Mouse (Mus musculus): Measurements from ENCODE around the gene Hs2st1.

The Hs2st1 gene

DNA sequence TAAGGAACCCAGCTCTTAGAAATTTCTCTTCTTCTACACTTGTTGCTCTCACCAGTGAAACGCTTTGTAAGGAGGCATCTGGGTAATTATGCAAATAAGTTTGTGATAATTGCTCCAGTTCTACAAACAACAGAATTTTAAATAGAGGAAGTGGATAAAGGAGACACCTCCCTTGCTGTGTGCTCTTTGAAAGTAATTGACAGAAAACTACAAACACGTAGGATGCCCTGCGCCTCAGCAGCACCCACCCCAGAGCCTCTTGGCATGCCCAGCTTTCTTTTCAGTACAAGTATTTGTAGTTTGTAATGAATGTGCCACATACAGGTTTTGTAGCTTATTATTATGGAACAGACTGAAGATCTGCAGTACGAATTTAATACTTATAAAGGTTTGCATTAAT, 27.1 kb upstream of the Hs2st1 start:
- in situ Hi-C loops (cut with MboI; ENCODE audit: low pct_unique_long_range_greater_than_20kb in 1 of 2, low sequenced_read_pairs in 2 of 2, unreplicated experiment in 1 of 2): no loop called here

DNA sequence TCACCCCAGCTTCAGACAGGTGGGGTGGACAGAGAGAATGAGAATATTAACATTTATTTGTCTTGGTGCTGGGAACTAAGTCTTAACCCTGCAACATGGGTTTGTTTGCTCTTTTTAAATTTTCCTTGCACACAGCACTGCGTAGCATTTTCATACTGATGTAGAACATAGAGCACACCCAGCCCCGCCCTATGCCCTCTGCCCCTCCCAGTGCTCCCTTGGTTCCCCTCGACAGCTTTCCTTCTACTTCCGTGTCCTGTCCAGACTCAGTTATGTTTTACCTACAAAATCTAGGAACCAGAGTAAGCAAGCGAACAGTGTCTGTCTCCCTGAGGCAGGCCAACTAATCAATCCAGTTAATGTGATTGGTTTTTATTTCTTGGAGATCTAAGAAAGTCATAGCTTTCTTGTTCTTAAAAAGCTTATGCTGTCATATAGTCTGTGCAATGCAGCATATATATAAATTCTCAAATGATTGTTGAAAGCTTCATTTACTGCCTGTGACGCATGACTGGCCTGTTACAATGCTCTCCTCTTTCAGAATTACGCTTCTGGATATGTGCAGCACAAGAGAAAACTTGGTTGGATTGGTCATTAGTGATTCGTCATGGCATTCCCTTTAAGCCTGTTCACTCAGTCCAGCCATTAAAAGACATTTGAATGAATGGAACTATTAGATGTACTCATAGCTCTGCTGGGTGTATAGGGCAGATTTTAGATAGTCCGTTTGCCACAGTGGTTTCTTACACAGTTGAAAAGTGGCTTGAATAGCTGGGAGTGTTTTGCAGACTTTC, 23.2 kb upstream of the Hs2st1 start:
- in situ Hi-C loops (cut with MboI; ENCODE audit: low pct_unique_long_range_greater_than_20kb in 1 of 2, low sequenced_read_pairs in 2 of 2, unreplicated experiment in 1 of 2): no loop called here

GRCm38 (mm10) chr3:144589189-144589890, 19.4 kb upstream of the Hs2st1 start:
- in situ Hi-C loops (cut with MboI; ENCODE audit: low pct_unique_long_range_greater_than_20kb in 1 of 2, low sequenced_read_pairs in 2 of 2, unreplicated experiment in 1 of 2): no loop called here

GRCm38 (mm10) chr3:144586731-144587130, 16.8 kb upstream of the Hs2st1 start:
- in situ Hi-C loops (cut with MboI; ENCODE audit: low pct_unique_long_range_greater_than_20kb in 1 of 2, low sequenced_read_pairs in 2 of 2, unreplicated experiment in 1 of 2): no loop called here

DNA sequence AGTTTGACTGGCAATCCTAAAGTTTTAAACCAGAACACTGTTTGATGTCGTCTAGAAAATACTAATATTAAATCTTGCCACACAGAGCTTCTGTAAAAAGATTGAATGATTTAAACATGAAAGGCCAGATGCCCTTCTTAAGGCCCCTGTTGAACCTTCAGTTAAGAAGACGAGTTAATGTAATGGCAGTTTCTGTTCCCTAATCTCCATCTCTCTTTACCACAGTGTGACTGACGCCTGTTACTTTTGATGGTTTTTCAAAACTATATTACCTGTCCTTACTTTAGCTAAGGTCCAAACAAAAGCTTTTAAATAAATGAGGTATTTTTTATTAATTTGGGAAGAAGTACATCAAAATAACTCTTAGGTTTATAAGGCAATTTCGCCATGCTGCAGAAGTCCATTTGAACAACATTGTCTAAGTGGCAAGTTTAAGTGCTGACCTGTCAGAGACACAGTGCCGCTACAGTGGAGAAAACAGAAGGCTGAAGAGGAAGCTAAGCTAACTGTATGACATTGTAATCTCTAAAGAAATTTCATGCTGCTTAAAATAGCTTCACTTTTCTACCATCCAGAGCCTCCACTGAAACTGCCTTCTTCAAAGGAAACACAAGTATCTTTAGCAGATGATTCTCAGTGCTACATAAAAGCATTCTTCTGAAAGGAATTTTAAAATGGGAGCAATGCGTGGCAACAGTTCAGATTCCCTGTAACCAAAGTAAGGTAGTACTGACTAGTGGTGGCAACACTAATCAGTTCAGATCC, 15.0 kb upstream of the Hs2st1 start:
- in situ Hi-C loops (cut with MboI; ENCODE audit: low pct_unique_long_range_greater_than_20kb in 1 of 2, low sequenced_read_pairs in 2 of 2, unreplicated experiment in 1 of 2): no loop called here

DNA sequence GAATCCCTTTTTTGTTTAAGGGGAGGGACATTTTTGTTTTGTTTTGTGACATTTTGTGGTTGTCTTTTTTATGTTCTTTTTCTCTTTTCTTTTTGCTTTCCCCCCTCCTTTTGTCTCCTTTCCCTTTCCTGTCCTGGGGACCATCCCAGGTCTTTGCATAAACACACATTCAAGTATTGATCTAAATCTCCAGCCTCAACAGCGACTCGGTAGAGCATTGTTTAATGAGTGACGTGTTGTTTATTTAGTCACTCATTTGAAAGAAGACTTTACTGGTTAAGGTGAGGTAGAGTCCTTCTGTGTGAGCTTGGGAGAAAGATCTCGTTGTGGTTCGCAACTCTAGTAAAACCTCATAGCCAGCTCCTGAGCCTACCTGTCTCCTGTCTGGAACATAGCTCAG, 13.8 kb upstream of the Hs2st1 start:
- in situ Hi-C loops (cut with MboI; ENCODE audit: low pct_unique_long_range_greater_than_20kb in 1 of 2, low sequenced_read_pairs in 2 of 2, unreplicated experiment in 1 of 2): no loop called here

DNA sequence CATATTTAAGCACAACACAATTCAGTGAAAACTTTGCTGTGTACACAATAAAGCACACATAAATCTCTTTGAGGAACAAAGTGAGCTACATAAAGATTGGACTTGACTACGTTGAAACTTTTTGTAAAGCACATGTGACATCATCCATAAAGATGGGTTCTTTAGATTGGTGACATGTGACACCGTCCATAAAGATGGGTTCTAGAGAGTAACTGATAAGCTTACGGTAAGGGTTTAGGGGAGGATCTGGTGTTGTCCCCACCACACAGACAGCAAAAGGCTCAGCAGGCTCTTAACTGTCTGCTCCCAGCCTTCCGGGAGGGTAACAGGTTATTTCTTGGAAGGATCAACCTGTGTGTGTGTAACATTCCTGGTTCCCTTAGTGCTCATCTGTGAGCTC, 12.3 kb upstream of the Hs2st1 start:
- in situ Hi-C loops (cut with MboI; ENCODE audit: low pct_unique_long_range_greater_than_20kb in 1 of 2, low sequenced_read_pairs in 2 of 2, unreplicated experiment in 1 of 2): no loop called here

DNA sequence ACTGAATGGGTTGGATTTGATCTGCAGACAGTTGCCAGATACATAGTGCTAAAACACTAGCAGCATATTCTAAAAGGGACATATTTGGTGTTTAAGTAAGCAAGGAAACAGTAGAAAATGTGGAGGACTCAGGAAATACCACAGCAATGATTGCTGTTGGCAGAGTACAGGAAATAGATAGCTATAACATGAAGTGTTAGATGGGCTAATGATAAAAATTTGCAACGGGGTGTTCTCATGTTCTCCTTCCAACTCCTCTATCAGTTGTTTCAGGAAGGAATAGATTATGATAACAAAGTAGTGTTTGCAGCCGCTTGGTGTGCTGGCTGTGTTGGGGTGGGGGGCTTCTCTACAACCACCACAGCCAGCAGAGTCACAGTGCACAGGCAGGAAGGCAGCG, 11.9 kb upstream of the Hs2st1 start:
- in situ Hi-C loops (cut with MboI; ENCODE audit: low pct_unique_long_range_greater_than_20kb in 1 of 2, low sequenced_read_pairs in 2 of 2, unreplicated experiment in 1 of 2): no loop called here

GRCm38 (mm10) chr3:144580281-144580680, 10.3 kb upstream of the Hs2st1 start:
- in situ Hi-C loops (cut with MboI; ENCODE audit: low pct_unique_long_range_greater_than_20kb in 1 of 2, low sequenced_read_pairs in 2 of 2, unreplicated experiment in 1 of 2): no loop called here

- in situ Hi-C loops (cut with MboI; ENCODE audit: low pct_unique_long_range_greater_than_20kb in 1 of 2, low sequenced_read_pairs in 2 of 2, unreplicated experiment in 1 of 2): no loop called here
Observed at GRCm38 (mm10) chr3:144579796-144580195, 9.8 kb upstream of the Hs2st1 start.

DNA sequence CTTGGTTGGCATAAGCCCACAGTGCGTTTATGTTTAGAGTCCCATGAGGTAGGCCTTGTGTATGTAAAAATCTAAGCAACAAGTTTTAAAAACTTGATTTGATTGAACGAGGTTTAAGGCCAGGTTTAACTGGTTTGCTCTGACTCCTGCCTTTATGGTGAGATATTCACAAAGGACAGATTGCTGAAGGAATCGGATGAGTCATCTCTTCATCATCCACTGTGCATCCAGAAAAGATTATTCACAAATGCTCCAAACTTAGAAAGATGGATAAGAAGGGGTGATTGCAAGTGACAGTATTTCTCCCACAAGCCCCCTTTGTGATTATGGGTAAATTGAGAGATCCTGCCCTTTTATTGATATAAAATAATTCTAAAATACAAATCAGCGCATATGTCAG, 8.9 kb upstream of the Hs2st1 start:
- in situ Hi-C loops (cut with MboI; ENCODE audit: low pct_unique_long_range_greater_than_20kb in 1 of 2, low sequenced_read_pairs in 2 of 2, unreplicated experiment in 1 of 2): no loop called here

DNA sequence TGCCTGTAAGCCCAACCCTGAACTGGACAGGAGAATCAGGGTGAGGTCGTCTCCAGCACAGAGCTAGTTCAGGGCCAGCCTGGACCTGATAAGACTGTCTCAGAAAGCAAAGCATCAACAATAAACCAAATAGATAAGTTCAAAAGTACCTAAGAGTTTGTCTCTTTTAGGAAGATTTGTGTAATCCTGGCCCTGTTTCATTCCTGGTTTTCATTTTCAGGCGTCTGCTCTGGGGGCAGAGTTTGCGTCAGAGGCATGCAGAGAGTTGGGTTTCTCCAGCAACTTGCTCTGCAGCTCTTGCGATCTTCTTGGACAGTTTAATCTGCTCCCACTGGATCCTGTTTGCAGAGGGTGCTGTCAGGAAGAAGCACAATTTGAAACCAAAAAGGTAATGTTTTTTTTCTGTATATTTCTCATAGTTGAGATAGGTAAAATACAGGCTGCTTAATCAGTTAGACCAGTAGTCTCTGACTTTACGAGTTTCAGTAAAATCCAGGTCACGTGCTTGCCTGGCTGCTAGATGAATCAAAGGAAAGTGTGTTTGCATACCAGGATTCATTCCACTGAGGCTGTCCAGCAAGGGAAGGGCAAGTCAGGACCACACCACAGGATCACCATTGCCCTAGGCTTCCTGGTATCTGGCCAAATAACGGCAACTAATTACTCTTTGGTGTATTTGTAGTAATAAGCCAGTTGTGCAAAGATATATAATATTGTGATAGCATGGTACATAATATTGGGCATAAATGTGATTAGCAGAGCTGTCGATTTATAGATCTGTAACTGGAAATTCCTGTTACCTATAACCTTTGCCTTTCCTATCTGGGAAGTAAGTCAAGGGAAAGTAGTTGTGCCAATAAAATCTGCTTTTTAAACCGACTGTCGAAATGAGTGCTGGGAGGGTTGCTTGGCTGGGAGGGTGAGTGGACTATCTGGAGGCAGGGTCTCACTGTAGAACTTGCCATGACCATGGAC, 7.7 kb upstream of the Hs2st1 start:
- in situ Hi-C loops (cut with MboI; ENCODE audit: low pct_unique_long_range_greater_than_20kb in 1 of 2, low sequenced_read_pairs in 2 of 2, unreplicated experiment in 1 of 2): no loop called here

- in situ Hi-C loops (cut with MboI; ENCODE audit: low pct_unique_long_range_greater_than_20kb in 1 of 2, low sequenced_read_pairs in 2 of 2, unreplicated experiment in 1 of 2): no loop called here
Observed at GRCm38 (mm10) chr3:144574256-144574655, 4.3 kb upstream of the Hs2st1 start.

DNA sequence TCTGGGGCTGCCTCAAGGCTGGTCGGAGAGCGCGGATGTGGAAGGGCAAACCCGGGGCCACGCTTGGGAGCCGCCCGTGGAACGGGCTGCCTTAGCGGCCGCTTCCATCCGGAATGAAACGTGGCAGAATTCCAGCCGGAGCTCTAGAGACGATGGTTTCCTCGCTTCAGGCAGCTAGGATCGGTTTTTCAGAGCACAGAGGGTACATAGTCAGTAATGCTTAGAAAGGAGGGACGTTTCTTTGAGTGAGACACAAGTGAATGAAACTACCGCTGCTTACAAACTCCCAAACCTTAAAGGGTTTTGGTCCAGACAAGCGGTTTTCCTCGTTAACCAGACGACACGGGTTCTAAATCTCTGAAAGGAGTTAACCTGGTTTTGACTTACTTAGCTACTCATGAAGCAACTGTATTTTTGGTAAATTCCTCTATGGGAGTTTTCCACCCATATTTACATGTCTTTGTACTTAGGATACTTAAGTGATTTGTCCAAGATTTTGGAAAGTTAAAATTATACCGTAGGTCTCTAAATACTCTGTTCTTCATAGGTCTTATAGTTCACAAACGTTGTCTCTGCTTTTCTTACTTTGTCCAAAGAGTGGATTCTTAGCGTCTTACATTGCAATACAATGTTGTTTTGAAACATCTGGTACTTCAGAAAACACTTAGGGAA, 971 bp upstream of the Hs2st1 start:
- in situ Hi-C loops (cut with MboI; ENCODE audit: low pct_unique_long_range_greater_than_20kb in 1 of 2, low sequenced_read_pairs in 2 of 2, unreplicated experiment in 1 of 2): no loop called here

- in situ Hi-C loops (cut with MboI; ENCODE audit: low pct_unique_long_range_greater_than_20kb in 1 of 2, low sequenced_read_pairs in 2 of 2, unreplicated experiment in 1 of 2): no loop called here
Observed at GRCm38 (mm10) chr3:144569401-144569971, 495 bp downstream of the Hs2st1 start.

GRCm38 (mm10) chr3:144568861-144569361, 1.1 kb downstream of the Hs2st1 start:
- in situ Hi-C loops (cut with MboI; ENCODE audit: low pct_unique_long_range_greater_than_20kb in 1 of 2, low sequenced_read_pairs in 2 of 2, unreplicated experiment in 1 of 2): no loop called here

- in situ Hi-C loops (cut with MboI; ENCODE audit: low pct_unique_long_range_greater_than_20kb in 1 of 2, low sequenced_read_pairs in 2 of 2, unreplicated experiment in 1 of 2): no loop called here
Observed at GRCm38 (mm10) chr3:144565212-144565611, 4.8 kb downstream of the Hs2st1 start.
